Mouse (Mus musculus) liver, embryonic 14.5 days (tissue): ENCODE measurements at regions not wholly inside any gene's neighbourhood (a gene's known extent, or its start where the extent isn't known, plus 50 kb on each side); places are given as distances from the start of the nearest gene placed in this dataset.

Experiments
- ATAC-seq: fragments of 200-750 bp; cut with Nextera tagmentation; 2 replicates; pipeline ENCODE4 v1.8.0; 2017; ENCODE audit warnings: moderate number of reproducible peaks, mild to moderate bottlenecking, moderate library complexity; ENCODE audit not compliant: insufficient read depth
- DNase-seq, 3 experiments: peaks; one replicate each; pipeline ENCODE4 v3.0.0-alpha.2; 2012 to 2013; ENCODE audit warnings: low read depth in 3 of 3, low spot score in 3 of 3
- H3K27ac ChIP-seq: fragments of 300-500 bp; sonication (generic); 2 replicates; pipeline ENCODE4 v1.5.1; 2014; ENCODE audit warnings: moderate library complexity, mild to moderate bottlenecking, control low read depth, inconsistent platforms
- H3K27me3 ChIP-seq: fragments of 300-500 bp; sonication (generic); 2 replicates; pipeline ENCODE4 v1.6.1; 2014; ENCODE audit warnings: mild to moderate bottlenecking, low read length, moderate library complexity; ENCODE audit not compliant: control insufficient read depth, insufficient read depth
- H3K36me3 ChIP-seq: fragments of 300-500 bp; sonication (generic); replicated peaks from 2 replicates; pipeline ENCODE4 v1.6.1; 2014; ENCODE audit warnings: low read depth; ENCODE audit not compliant: control insufficient read depth, insufficient read depth
- H3K4me1 ChIP-seq, 2 experiments: fragments of 200-500 bp in 1 of 2; fragments of 300-500 bp in 1 of 2; sonication (generic) in 1 of 2; replicated peaks; 2 replicates each; pipeline ENCODE4 v1.6.1; 2012 to 2014; ENCODE audit warnings: antibody characterized with exemption in 1 of 2, inconsistent platforms in 1 of 2, low read length in 1 of 2; ENCODE audit not compliant: control insufficient read depth in 2 of 2, insufficient read depth in 2 of 2
- H3K4me2 ChIP-seq: fragments of 300-500 bp; sonication (generic); 2 replicates; pipeline ENCODE4 v1.6.1; 2014; ENCODE audit warnings: low read depth, mild to moderate bottlenecking, control low read depth, moderate library complexity
- H3K4me3 ChIP-seq, 2 experiments: fragments of 200-500 bp in 1 of 2; fragments of 300-500 bp in 1 of 2; sonication (generic) in 1 of 2; 2 replicates each; pipeline ENCODE4 v1.5.1; 2012 to 2014; ENCODE audit warnings: low read depth in 2 of 2, low read length in 2 of 2, mild to moderate bottlenecking in 2 of 2, control low read depth in 1 of 2, inconsistent platforms in 1 of 2, moderate library complexity in 1 of 2; ENCODE audit not compliant: insufficient read depth in 1 of 2
- H3K9ac ChIP-seq: fragments of 300-500 bp; sonication (generic); replicated peaks from 2 replicates; pipeline ENCODE4 v1.6.1; 2014; ENCODE audit warnings: mild to moderate bottlenecking, control low read depth, moderate library complexity
- H3K9me3 ChIP-seq: fragments of 300-500 bp; sonication (generic); 2 replicates; pipeline ENCODE4 v1.6.1; 2016; ENCODE audit warnings: low read length, mixed read lengths; ENCODE audit not compliant: control insufficient read depth
- CTCF ChIP-seq: IDR thresholded peaks from 2 replicates; pipeline ENCODE4 v1.5.1; 2016; ENCODE audit warnings: antibody characterized with exemption, low read depth, control low read depth
- EP300 ChIP-seq: IDR thresholded peaks from 2 replicates; pipeline ENCODE4 v1.6.1; 2016; ENCODE audit warnings: antibody characterized with exemption, low read depth
- WGBS: fragments of 180-500 bp; shearing (Covaris S2); extraction: QIAGEN DNeasy Blood & Tissue Kit; methylation state at CpG from one replicate; pipeline ENCODE4 v1.1.7; 2014; ENCODE audit not compliant: insufficient replicate concordance; 5-methylcytosine and 5-hydroxymethylcytosine counted together

- no peaks in the 10 kb centered on the region for H3K4me1 ChIP-seq
- no peak overlapping the region for H3K4me3 ChIP-seq
- TF ChIP-seq CTCF, result 0 out of 2 replicates have a peak, but pooled peaks have one; percentile 14
- TF ChIP-seq EP300, result no peak
- H3K27me3 ChIP-seq, result no peaks in the 10 kb centered on the region
- whole genome bisulfite sequencing, result 46% methylated on average over 5 of the region's 5 CpGs
- H3K36me3 ChIP-seq, result no peaks in the 10 kb centered on the region
- no peaks in the 10 kb centered on the region for H3K9me3 ChIP-seq
- no peak overlapping the region for H3K27ac ChIP-seq
- ATAC-seq (no peak), DNase-seq (no peak)
- H3K9ac ChIP-seq, result no peak overlapping the region
- no peak overlapping the region for H3K4me2 ChIP-seq
Measured at GRCm38 (mm10) chr13:90823877-90824276, 81.3 kb downstream of the Atp6ap1l start.

- Histone ChIP-seq H3K9ac (no peak overlapping the region), H3K4me2 (no peak overlapping the region), H3K4me3 (no peak overlapping the region), H3K4me1 (no peaks in the 10 kb centered on the region), H3K27ac (no peak overlapping the region), H3K9me3 (no peaks in the 10 kb centered on the region), H3K36me3 (no peaks in the 10 kb centered on the region), H3K27me3 (no peaks in the 10 kb centered on the region)
- 68% methylated on average over 4 of the region's 4 CpGs for WGBS
- no peak for DNase-seq
- no peak for ATAC-seq
- TF ChIP-seq EP300, result no peak
- no peak for TF ChIP-seq CTCF
Measured at GRCm38 (mm10) chr13:90821898-90822297, 83.3 kb downstream of the Atp6ap1l start.

GRCm38 (mm10) chr13:90820453-90820852 lies 84.7 kb downstream of the Atp6ap1l start:
- Histone ChIP-seq H3K9me3 (no peaks in the 10 kb centered on the region), H3K4me1 (no peaks in the 10 kb centered on the region), H3K4me2 (no peak overlapping the region), H3K27me3 (no peaks in the 10 kb centered on the region), H3K27ac (no peak overlapping the region), H3K9ac (no peak overlapping the region), H3K36me3 (no peaks in the 10 kb centered on the region), H3K4me3 (no peak overlapping the region)
- TF ChIP-seq CTCF, result no peak
- TF ChIP-seq EP300, result no peak
- 40% methylated on average over 3 of the region's 3 CpGs for WGBS
- DNase-seq, result no peak
- no peak for ATAC-seq

GRCm38 (mm10) chr13:90819934-90820333 lies 85.2 kb downstream of the Atp6ap1l start:
- no peaks in the 10 kb centered on the region for H3K9me3 ChIP-seq
- 37% methylated on average over 7 of the region's 7 CpGs for WGBS
- no peak for DNase-seq
- no peak overlapping the region for H3K9ac ChIP-seq
- no peak overlapping the region for H3K27ac ChIP-seq
- TF ChIP-seq EP300 (no peak), CTCF (no peak)
- no peak for ATAC-seq
- no peak overlapping the region for H3K4me3 ChIP-seq
- H3K27me3 ChIP-seq, result no peaks in the 10 kb centered on the region
- H3K4me1 ChIP-seq, result no peaks in the 10 kb centered on the region
- H3K36me3 ChIP-seq, result no peaks in the 10 kb centered on the region
- no peak overlapping the region for H3K4me2 ChIP-seq

- WGBS, result 41% methylated on average over 4 of the region's 4 CpGs
- Histone ChIP-seq H3K27ac (no peak overlapping the region), H3K9ac (no peak overlapping the region), H3K9me3 (no peaks in the 10 kb centered on the region), H3K4me3 (no peak overlapping the region), H3K4me1 (no peaks in the 10 kb centered on the region), H3K36me3 (no peaks in the 10 kb centered on the region), H3K27me3 (no peaks in the 10 kb centered on the region), H3K4me2 (no peak overlapping the region)
- ATAC-seq (no peak), DNase-seq (no peak)
- TF ChIP-seq CTCF, result no peak
- TF ChIP-seq EP300, result no peak
Measured at GRCm38 (mm10) chr13:90814174-90814865, 90.8 kb downstream of the Atp6ap1l start.
